Mouse (Mus musculus) lung, adult 2 months (tissue): ENCODE data around the gene Casz1. TPM values are rescaled to one million over a fixed set of nuclear protein-coding genes. Genes with fewer than 3 reads are reported as not detected.

Source experiments
- DNase-seq: peaks from one replicate; pipeline ENCODE4 v3.0.0; 2022
- H3K4me1 ChIP-seq: fragments of 200-500 bp; 2 replicates; pipeline ENCODE4 v1.6.1; 2011; ENCODE audit warnings: low read length; ENCODE audit not compliant: control insufficient read depth, insufficient read depth
- H3K4me3 ChIP-seq: fragments of 200-500 bp; replicated peaks from 2 replicates; pipeline ENCODE3; 2011; ENCODE audit warnings: low read depth, mild to moderate bottlenecking, control low read depth, low read length; ENCODE audit errors: extremely low read depth
- CTCF ChIP-seq: fragments of 200-500 bp; IDR thresholded peaks from 2 replicates; pipeline ENCODE4 v1.5.1; 2011; ENCODE audit warnings: mild to moderate bottlenecking, low read length, control low read depth; ENCODE audit not compliant: insufficient read depth
- POLR2A ChIP-seq: fragments of 200-500 bp; IDR thresholded peaks from 2 replicates; pipeline ENCODE4 v1.6.1; 2011; ENCODE audit warnings: low read depth, mild to moderate bottlenecking, control low read depth, low read length, borderline replicate concordance; ENCODE audit errors: extremely low read depth
- WGBS: fragments of 180-500 bp; shearing (Covaris S2); methylation state at CpG from one replicate; pipeline ENCODE4 v1.1.7; 2018; 5-methylcytosine and 5-hydroxymethylcytosine counted together
- polyA plus RNA-seq: library from polyadenylated mRNA; depleted of rRNA; stranded (reverse); fragments of >200 nt; gene quantifications from 2 replicates; pipeline ENCODE4 v1.2.3, GENCODE M21; 2012

Gene Casz1
- polyA plus RNA-seq, 1 experiment = 68.7 TPM

GRCm38 (mm10) chr4:148908760-148909510, 104.7 kb downstream of the Casz1 start:
- DNase-seq = no peak
- peaks cover 83% of the 10 kb centered on the region for H3K4me1 ChIP-seq
- no peak overlapping the region for H3K4me3 ChIP-seq
- no peak for TF ChIP-seq CTCF
- TF ChIP-seq POLR2A = no peak
- 30% methylated on average over 15 of the region's 15 CpGs for WGBS

DNA sequence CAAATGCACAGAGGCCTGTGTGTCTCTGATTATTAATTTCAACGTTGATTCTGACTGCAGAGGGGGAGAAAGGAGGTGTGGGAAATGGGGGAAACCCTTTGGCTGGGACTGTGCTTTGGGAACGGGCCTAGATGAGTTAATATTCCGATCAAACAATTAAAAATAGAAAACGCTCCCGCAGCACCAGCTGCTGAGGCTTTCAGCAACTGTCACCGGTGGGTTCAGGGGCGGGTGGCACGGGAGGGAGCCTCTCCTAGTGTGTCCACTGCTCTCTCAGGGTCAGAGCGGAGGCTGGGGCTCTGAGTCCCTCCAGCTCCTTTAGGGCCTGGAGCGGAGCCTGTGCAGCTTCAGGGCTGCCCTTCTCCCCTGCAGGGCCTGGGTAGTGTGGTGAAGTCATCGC, 105.3 kb downstream of the Casz1 start:
- peaks cover 83% of the 10 kb centered on the region for H3K4me1 ChIP-seq
- 67% methylated on average over 11 of the region's 11 CpGs for WGBS
- no peak for TF ChIP-seq POLR2A
- no peak for TF ChIP-seq CTCF
- H3K4me3 ChIP-seq = no peak overlapping the region
- no peak for DNase-seq

DNA sequence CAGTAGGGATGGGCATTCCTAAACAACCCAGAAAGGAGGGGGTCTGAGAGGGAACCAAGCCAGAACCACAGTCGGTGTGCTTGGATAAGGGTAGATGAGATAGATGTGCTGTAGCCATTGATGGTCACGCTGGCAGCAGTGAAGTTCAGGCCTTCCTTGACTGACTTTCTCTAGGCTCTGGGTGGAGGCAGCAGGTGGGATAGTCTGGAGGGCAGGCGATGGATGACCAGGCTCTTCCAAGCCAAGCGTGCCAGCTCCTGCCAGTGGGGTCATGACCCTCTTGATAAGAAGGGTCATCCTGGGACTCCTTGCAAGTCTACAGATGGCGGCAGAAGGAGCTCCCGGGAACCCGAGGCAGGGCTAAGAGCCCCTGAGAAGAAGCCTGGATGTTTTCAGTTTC, 107.9 kb downstream of the Casz1 start:
- no peak for DNase-seq
- 40% methylated on average over 7 of the region's 7 CpGs for WGBS
- Histone ChIP-seq H3K4me1 (peaks cover 68% of the 10 kb centered on the region), H3K4me3 (no peak overlapping the region)
- TF ChIP-seq CTCF = no peak

DNA sequence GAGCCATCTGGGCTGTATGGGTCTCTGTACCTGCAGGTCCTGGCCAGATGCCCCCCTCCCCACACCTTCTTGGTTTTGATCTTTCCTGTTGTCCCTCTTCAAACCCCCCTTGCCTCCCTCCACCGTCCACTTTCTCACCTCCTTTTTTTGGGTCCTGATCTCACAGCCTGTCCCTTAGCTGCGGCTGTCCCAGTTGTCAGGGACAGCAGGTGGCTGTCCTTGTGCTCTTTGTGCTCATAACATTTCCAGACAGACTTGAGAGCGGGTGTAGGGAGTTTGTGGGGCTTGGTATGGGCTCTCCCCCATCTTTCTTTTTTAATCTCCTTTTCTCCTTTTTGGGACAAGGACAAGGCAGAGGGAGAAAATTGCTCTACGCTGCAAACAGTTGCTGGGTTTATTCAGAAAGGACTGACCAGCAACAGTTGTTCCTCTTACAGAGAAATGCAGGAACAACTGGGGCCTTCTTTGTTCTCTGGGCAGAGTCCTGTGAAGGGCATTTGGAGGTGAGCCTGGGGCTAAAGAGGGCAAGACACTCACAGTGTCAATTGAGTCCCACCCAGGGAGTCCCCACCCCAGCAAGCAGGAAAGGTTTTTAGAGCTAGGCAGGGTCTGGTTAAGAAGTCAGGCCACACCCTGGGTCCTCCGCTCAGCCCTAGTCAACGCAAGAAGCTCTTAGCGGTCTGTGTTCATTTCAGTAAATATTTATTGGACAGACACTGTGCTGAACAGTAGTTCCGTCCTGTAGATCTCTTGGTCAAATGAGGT, 108.8 kb downstream of the Casz1 start:
- DNase-seq = no peak
- no peak for TF ChIP-seq CTCF
- TF ChIP-seq POLR2A = no peak
- WGBS = 46% methylated on average over 8 of the region's 8 CpGs
- Histone ChIP-seq H3K4me1 (peaks cover 60% of the 10 kb centered on the region), H3K4me3 (no peak overlapping the region)

DNA sequence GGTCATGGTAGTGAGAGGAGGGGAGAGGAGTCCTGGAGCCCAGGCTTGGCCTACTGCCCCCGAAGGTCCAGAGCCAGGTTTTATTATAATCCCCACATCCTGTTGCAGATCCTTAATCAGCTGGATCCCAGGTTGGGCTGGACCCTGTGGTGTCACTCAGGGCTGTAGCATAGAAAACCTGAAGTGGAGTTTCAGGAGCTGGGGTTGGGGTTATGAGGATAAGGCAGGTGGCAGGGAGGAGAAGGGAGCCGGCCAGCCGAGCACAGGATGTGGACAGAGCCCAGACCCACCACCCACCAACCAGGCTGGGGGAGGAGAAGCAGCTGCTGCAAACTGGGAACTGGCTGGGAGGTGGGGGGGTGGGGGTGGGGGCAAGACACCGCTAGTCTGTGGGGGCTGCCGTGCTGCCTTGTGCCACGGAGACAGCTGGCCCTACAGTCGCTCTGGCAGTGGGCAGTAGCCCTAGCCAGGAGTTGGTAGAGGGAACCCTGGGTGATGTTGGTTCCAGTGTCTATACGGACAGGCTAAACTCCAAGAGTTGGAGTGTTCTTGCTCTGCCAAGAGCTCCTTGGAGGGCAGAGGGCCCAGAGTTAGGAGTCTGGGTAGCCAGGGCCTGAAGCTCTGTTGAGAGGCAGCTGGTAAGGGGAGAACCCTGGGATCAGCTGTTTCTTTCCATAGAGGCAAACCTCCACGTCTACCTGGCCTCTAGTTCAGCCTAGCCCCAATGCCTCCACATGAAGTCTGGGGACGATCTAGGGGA, 110.8 kb downstream of the Casz1 start:
- H3K4me1 ChIP-seq = peaks cover 60% of the 10 kb centered on the region
- TF ChIP-seq CTCF (no peak), POLR2A (no peak)
- no peak for DNase-seq
- WGBS = 48% methylated on average over 10 of the region's 10 CpGs
- H3K4me3 ChIP-seq = no peak overlapping the region

DNA sequence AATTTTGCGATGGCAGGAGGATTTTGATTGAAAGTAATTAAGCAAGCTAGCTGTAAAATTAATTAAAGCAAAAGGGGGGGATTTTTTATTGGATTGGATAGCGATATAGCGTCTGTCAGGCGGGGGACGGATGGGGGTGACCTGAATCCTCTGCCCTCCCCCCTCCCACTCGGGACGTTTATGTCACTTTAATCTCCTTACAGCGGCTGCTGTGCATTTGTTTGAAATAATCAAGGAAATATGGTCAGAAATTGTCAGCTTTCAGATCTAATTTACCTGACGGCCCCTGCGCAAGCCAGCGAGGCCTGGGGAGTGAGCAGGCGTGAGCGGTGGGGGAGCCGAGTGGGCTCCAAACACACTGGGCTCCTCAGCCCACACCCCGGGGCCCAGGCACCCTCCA, 111.6 kb downstream of the Casz1 start:
- peaks cover 59% of the 10 kb centered on the region for H3K4me1 ChIP-seq
- 89% methylated on average over 15 of the region's 15 CpGs for WGBS
- no peak for DNase-seq
- TF ChIP-seq CTCF (no peak), POLR2A (no peak)
- no peak overlapping the region for H3K4me3 ChIP-seq

GRCm38 (mm10) chr4:148918707-148919447, 114.6 kb downstream of the Casz1 start:
- H3K4me3 ChIP-seq = no peak overlapping the region
- no peak for TF ChIP-seq POLR2A
- no peak for TF ChIP-seq CTCF
- no peak for DNase-seq
- WGBS = 46% methylated on average over 15 of the region's 15 CpGs
- peaks cover 39% of the 10 kb centered on the region for H3K4me1 ChIP-seq

DNA sequence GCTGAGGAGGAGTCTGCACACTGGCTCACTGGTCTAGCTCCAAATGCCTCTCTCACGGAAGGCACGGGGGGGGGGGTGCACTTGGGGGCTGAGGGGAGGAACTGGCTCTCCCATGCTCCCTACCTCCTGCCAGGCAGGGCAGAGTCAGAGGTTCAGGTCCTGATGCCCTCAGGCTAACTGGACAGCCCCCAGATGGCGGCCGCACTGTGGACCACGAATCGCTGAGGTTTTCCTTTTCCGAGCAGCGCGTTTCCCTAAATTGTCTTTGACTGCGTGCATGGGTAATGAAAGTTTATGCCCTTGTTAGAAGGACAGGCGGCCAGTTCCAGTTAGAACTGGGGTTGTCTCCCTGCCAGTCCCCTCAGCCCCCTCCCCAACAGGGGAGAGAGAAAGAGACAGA, 116.4 kb downstream of the Casz1 start:
- no peak overlapping the region for H3K4me3 ChIP-seq
- 45% methylated on average over 11 of the region's 11 CpGs for WGBS
- no peak for DNase-seq
- TF ChIP-seq CTCF (no peak), POLR2A (no peak)
- H3K4me1 ChIP-seq = peaks cover 41% of the 10 kb centered on the region

- DNase-seq = no peak
- TF ChIP-seq POLR2A = no peak
- TF ChIP-seq CTCF = no peak
- H3K4me3 ChIP-seq = no peak overlapping the region
- WGBS = 35% methylated on average over 16 of the region's 16 CpGs
- H3K4me1 ChIP-seq = peaks cover 53% of the 10 kb centered on the region
Measured at GRCm38 (mm10) chr4:148922221-148922700, 118.0 kb downstream of the Casz1 start.
